Mouse (Mus musculus) stomach, embryonic 14.5 days (tissue): ENCODE measurements around the gene Relch. TPM values are rescaled to one million over a fixed set of nuclear protein-coding genes. Genes with fewer than 3 reads are reported as not detected.
"Not testable (repeated sequence)": the region's sequence is repeated elsewhere in the genome, so short reads cannot be mapped to it uniquely, and the experiment has no call there.

ENCODE experiments used
- ATAC-seq: fragments of 200-750 bp; cut with Nextera tagmentation; 2 replicates; pipeline ENCODE4 v1.8.0; 2017; ENCODE audit warnings: low read depth, moderate TSS enrichment; ENCODE audit not compliant: insufficient number of reproducible peaks, insufficient read depth, low FRiP score
- H3K27ac ChIP-seq: fragments of 300-500 bp; sonication (generic); 2 replicates; pipeline ENCODE4 v1.5.1; 2014; ENCODE audit warnings: mild to moderate bottlenecking, low read length, moderate library complexity, mixed read lengths
- H3K27me3 ChIP-seq: fragments of 300-500 bp; sonication (generic); 2 replicates; pipeline ENCODE4 v1.6.1; 2014; ENCODE audit warnings: low read length, control low read depth, mixed read lengths; ENCODE audit not compliant: control insufficient read depth, insufficient read depth
- H3K36me3 ChIP-seq: fragments of 300-500 bp; sonication (generic); 2 replicates; pipeline ENCODE4 v1.6.1; 2014; ENCODE audit warnings: mild to moderate bottlenecking, control low read depth, low read length, moderate library complexity, mixed read lengths; ENCODE audit not compliant: control insufficient read depth, insufficient read depth
- H3K4me1 ChIP-seq: fragments of 300-500 bp; sonication (generic); 2 replicates; pipeline ENCODE4 v1.6.1; 2014; ENCODE audit warnings: low read length, control low read depth, mixed read lengths; ENCODE audit not compliant: control insufficient read depth, insufficient read depth
- H3K4me2 ChIP-seq: fragments of 300-500 bp; sonication (generic); replicated peaks from 2 replicates; pipeline ENCODE4 v1.6.1; 2014; ENCODE audit warnings: low read depth, low read length, control low read depth
- H3K4me3 ChIP-seq: fragments of 300-500 bp; sonication (generic); 2 replicates; pipeline ENCODE4 v1.5.1; 2014; ENCODE audit warnings: low read depth, low read length, control low read depth
- H3K9ac ChIP-seq: fragments of 300-500 bp; sonication (generic); replicated peaks from 2 replicates; pipeline ENCODE4 v1.6.1; 2014; ENCODE audit warnings: low read depth, mild to moderate bottlenecking, control low read depth, low read length, moderate library complexity, mixed read lengths
- H3K9me3 ChIP-seq: fragments of 300-500 bp; sonication (generic); 2 replicates; pipeline ENCODE4 v1.6.1; 2016; ENCODE audit warnings: low read depth, low read length, control low read depth; ENCODE audit not compliant: control insufficient read depth
- WGBS: fragments of 180-500 bp; shearing (Covaris S2); extraction: QIAGEN DNeasy Blood & Tissue Kit; methylation state at CpG from one replicate; pipeline ENCODE4 v1.1.7; 2014; 5-methylcytosine and 5-hydroxymethylcytosine counted together
- polyA plus RNA-seq: library from polyadenylated mRNA; unstranded; fragments of >200 nt; fragmentation: Nextera tagmentation; extraction: Ambion mirVana; gene quantifications from 2 replicates; pipeline ENCODE4 v1.2.1, GENCODE M21; 2014

The Relch gene
- polyA plus RNA-seq, 1 experiment from 2014 or later = 32.4 TPM

DNA sequence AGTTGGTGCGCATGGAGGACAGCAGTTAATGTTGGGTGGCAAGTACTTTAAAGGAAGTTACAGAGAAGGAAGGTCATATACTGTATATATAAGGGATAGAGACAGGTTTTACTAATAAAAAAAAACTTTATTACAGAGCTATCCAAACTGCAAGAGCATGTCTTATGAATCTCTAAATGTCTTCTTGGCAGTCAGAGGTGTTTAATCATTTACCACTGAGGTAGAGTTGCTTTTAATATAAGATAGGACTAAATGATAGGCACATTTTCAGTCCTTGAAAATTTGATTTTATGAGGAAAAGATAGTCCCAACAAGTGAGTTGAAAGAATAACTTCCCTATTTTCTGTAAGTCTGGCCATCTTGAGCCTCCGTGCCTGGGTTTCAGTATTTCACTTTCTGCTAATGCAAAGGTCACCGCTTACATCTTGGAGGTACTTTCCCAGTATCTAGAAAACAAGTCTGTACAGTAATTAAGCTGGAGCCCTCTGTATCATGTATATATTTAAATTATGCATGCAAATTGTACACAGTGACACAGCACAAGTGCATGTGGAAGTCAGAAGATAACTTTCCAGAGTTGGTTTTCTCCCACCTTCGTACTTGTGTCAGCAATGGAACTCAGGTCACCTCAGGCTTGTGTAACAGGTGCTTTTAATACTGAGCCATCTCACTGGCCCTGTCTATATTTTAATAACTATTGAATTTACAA lies 84.6 kb downstream of the Relch start:
- ATAC-seq = no peak
- Histone ChIP-seq H3K27me3 (no peaks in the 10 kb centered on the region), H3K27ac (no peak overlapping the region), H3K4me2 (no peak overlapping the region), H3K9ac (no peak overlapping the region), H3K4me1 (no peaks in the 10 kb centered on the region), H3K9me3 (no peaks in the 10 kb centered on the region), H3K36me3 (peaks cover 25% of the 10 kb centered on the region), H3K4me3 (no peak overlapping the region)
- 90% methylated on average over 4 of the region's 4 CpGs for whole genome bisulfite sequencing

GRCm38 (mm10) chr1:105752196-105752595 lies 88.5 kb downstream of the Relch start:
- no peak overlapping the region for H3K4me3 ChIP-seq
- no peak overlapping the region for H3K27ac ChIP-seq
- H3K27me3 ChIP-seq = no peaks in the 10 kb centered on the region
- WGBS = 74% methylated on average over 4 of the region's 4 CpGs
- ATAC-seq = no peak
- no peaks in the 10 kb centered on the region for H3K9me3 ChIP-seq
- H3K9ac ChIP-seq = no peak overlapping the region
- H3K36me3 ChIP-seq = peaks cover 21% of the 10 kb centered on the region
- no peak overlapping the region for H3K4me2 ChIP-seq
- H3K4me1 ChIP-seq = no peaks in the 10 kb centered on the region

- Histone ChIP-seq H3K27me3 (no peaks in the 10 kb centered on the region), H3K27ac (no peak overlapping the region), H3K9ac (no peak overlapping the region), H3K9me3 (no peaks in the 10 kb centered on the region), H3K36me3 (peaks cover 21% of the 10 kb centered on the region), H3K4me2 (no peak overlapping the region), H3K4me3 (no peak overlapping the region), H3K4me1 (no peaks in the 10 kb centered on the region)
- ATAC-seq = no peak
- 97% methylated on average over 1 of the region's 1 CpGs for WGBS
These were observed 89.3 kb downstream of the Relch start for GRCm38 (mm10) chr1:105752944-105753343.

DNA sequence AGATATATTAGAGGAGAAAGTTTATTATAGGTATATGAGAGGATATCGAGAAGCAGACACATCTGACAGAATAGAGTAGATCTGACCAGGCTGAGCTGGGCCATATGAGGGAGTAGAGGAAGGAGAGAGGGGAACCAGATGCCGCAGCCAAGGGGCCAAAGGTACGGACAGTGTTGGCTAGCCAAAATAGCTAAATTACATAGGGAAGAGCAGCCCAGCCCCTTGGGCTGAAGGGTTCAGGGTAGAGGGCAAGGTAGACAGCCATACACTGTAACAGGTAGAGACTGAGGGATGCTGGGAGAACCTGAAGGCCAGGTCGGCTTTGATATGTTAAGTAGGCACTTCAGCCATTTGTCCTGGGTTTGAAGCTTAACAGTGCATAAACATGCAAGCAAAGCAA lies 95.1 kb downstream of the Relch start:
- Histone ChIP-seq H3K4me3 (no peak overlapping the region), H3K4me2 (no peak overlapping the region), H3K36me3 (no peaks in the 10 kb centered on the region; the same call in 1 of the 2 replicates), H3K27ac (no peak overlapping the region), H3K4me1 (no peaks in the 10 kb centered on the region), H3K27me3 (no peaks in the 10 kb centered on the region), H3K9me3 (no peaks in the 10 kb centered on the region), H3K9ac (no peak overlapping the region)
- ATAC-seq = no peak
- 87% methylated on average over 4 of the region's 4 CpGs for WGBS

GRCm38 (mm10) chr1:105759422-105760165 lies 95.9 kb downstream of the Relch start:
- H3K9me3 ChIP-seq = no peaks in the 10 kb centered on the region
- ATAC-seq = no peak
- no peak overlapping the region for H3K4me2 ChIP-seq
- WGBS = 68% methylated on average over 3 of the region's 3 CpGs
- H3K4me1 ChIP-seq = no peaks in the 10 kb centered on the region
- no peaks in the 10 kb centered on the region for H3K36me3 ChIP-seq
- no peak overlapping the region for H3K4me3 ChIP-seq
- H3K9ac ChIP-seq = no peak overlapping the region
- no peaks in the 10 kb centered on the region for H3K27me3 ChIP-seq
- no peak overlapping the region for H3K27ac ChIP-seq

- Histone ChIP-seq H3K27me3 (no peaks in the 10 kb centered on the region), H3K4me1 (no peaks in the 10 kb centered on the region), H3K4me3 (no peak overlapping the region), H3K9me3 (no peaks in the 10 kb centered on the region), H3K27ac (no peak overlapping the region), H3K9ac (no peak overlapping the region), H3K4me2 (no peak overlapping the region), H3K36me3 (no peaks in the 10 kb centered on the region)
- ATAC-seq = no peak
- WGBS = 60% methylated on average over 8 of the region's 8 CpGs
These were observed 101.9 kb downstream of the Relch start for GRCm38 (mm10) chr1:105765586-105765985.

GRCm38 (mm10) chr1:105766099-105766498 lies 102.4 kb downstream of the Relch start:
- not testable (repeated sequence) for H3K27ac ChIP-seq, H3K4me3 ChIP-seq, H3K9me3 ChIP-seq, ATAC-seq, H3K4me2 ChIP-seq, H3K27me3 ChIP-seq, H3K4me1 ChIP-seq, H3K36me3 ChIP-seq, H3K9ac ChIP-seq
- 73% methylated on average over 9 of the region's 9 CpGs for WGBS

DNA sequence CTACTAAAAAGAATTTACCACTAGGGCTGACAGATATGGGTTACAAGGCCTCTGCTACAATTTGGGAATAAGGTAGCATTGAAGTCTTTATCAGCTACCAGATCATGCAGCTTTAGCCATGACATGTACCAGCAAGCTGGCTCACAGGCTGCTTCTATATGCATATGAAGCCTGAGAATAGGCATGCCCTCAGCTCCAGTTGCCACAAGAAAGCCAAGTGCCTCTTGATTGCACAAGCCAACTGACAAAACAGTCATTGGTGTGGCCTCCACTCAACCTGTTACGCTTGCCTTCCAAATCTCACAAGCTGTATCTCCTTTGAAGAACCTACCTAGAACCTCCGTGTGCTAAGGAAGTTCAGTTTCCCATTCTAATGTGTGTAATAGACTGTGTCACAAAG lies 104.7 kb downstream of the Relch start:
- no peaks in the 10 kb centered on the region for H3K9me3 ChIP-seq
- H3K9ac ChIP-seq = no peak overlapping the region
- H3K4me1 ChIP-seq = no peaks in the 10 kb centered on the region
- H3K4me3 ChIP-seq = no peak overlapping the region
- no peaks in the 10 kb centered on the region for H3K27me3 ChIP-seq
- no peak for ATAC-seq
- WGBS = 87% methylated on average over 2 of the region's 2 CpGs
- H3K36me3 ChIP-seq = no peaks in the 10 kb centered on the region
- H3K27ac ChIP-seq = no peak overlapping the region
- H3K4me2 ChIP-seq = no peak overlapping the region
